Mouse (Mus musculus) forebrain, embryonic 12.5 days (tissue): Measurements from ENCODE around the gene Nav2. TPM values are rescaled to one million over a fixed set of nuclear protein-coding genes. Genes with fewer than 3 reads are reported as not detected.

Source experiments
- polyA plus RNA-seq: library from polyadenylated mRNA; unstranded; fragments of >200 nt; fragmentation: Nextera tagmentation; extraction: Ambion mirVana; gene quantifications from 2 replicates; pipeline ENCODE4 v1.2.1, GENCODE M21; 2016

Gene Nav2
- polyA plus RNA-seq, 1 experiment from 2014 or later = 10.9 TPM

Other genes starting within 250 kb of the Nav2 start
- 38.9 and 39.5 TPM in 2 replicates for gene Zdhhc13, start 119.7 kb upstream of the Nav2 start, polyA plus RNA-seq
- 0.37 and 0.38 TPM in 2 replicates for gene Csrp3, start 60.7 kb upstream of the Nav2 start, polyA plus RNA-seq
- 19.1 and 20.9 TPM in 2 replicates for gene E2f8, start 27.1 kb upstream of the Nav2 start, polyA plus RNA-seq